Mouse (Mus musculus) C2C12 (cell line): Measurements from ENCODE around the gene Nfam1.

Source experiments
- CEBPB ChIP-seq: IDR thresholded peaks from one replicate; pipeline ENCODE4 v1.6.1; 2011; ENCODE audit warnings: low read depth, mild to moderate bottlenecking, control low read depth, moderate library complexity
- CTCF ChIP-seq: IDR thresholded peaks from one replicate; pipeline ENCODE4 v1.5.1; 2011; ENCODE audit not compliant: control insufficient read depth, insufficient read depth, insufficient read length
- FOSL1 ChIP-seq: IDR thresholded peaks from one replicate; pipeline ENCODE4 v1.8.0; 2011; ENCODE audit warnings: mild to moderate bottlenecking, low read length; ENCODE audit not compliant: poor library complexity, insufficient read depth, severe bottlenecking
- MAX ChIP-seq: IDR thresholded peaks from one replicate; pipeline ENCODE4 v1.6.1; 2011; ENCODE audit warnings: mild to moderate bottlenecking, control low read depth
- MYOD1 ChIP-seq: IDR thresholded peaks from one replicate; pipeline ENCODE4 v1.6.1; 2011; ENCODE audit warnings: low read depth; ENCODE audit not compliant: control insufficient read depth, insufficient read length
- MYOG ChIP-seq: IDR thresholded peaks from one replicate; pipeline ENCODE4 v1.6.1; 2011; ENCODE audit not compliant: control insufficient read depth, insufficient read length; ENCODE audit errors: extremely low read depth
- USF1 ChIP-seq: IDR thresholded peaks from one replicate; pipeline ENCODE4 v1.6.1; 2011; ENCODE audit warnings: low read depth, mild to moderate bottlenecking, control low read depth, moderate library complexity

- no peak for TF ChIP-seq CTCF
- TF ChIP-seq USF1: no peak
- no peak for TF ChIP-seq CEBPB
- no peak for TF ChIP-seq MAX
- TF ChIP-seq MYOD1: no peak
- TF ChIP-seq FOSL1: no peak
- TF ChIP-seq MYOG: no peak
Measured at GRCm38 (mm10) chr15:82947431-82947830, 85.7 kb downstream of the Nfam1 start.
